Mouse (Mus musculus): ENCODE data around the gene Myh6.

The Myh6 gene

DNA sequence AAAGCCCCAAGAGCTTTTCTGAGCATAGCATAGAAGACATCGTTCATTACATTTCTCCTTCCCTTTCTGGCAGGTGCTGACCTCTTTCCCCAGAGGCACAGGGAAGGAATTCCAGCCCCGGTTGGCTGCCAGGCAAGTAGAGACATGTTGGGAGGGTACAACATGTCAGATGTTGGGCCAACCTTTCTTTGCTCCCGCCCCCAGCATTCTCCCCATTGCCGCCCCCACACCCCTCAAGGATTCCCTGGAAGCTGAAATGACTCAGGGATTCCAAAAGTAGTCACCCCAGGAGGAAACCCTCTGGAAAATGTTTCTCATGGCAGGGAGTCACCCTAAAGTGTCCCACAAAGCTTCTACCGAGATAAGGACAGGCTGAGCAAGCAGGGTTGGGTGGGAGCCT lies 36.9 kb downstream of the Myh6 start:
- no peak for DNase-seq

DNA sequence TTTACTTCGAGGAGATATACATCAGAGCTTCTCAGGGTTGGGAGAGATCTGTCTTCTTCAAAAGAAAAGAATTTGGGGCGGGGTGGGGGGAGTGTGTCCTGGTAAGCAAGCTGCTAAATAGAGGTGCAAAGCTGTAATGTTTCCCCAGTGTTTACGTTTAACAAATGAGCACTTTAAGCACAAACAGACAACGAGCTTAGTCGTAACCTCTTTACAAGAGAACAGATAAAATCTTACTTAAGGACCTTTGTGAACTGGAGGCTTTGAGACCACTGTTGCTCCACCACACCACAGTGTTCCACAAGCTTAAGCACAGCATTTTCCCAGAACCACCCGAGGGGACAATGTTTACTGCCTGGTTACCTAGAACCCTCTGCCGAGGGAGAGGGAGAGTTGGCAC lies 39.4 kb downstream of the Myh6 start:
- DNase-seq, result no peak

DNA sequence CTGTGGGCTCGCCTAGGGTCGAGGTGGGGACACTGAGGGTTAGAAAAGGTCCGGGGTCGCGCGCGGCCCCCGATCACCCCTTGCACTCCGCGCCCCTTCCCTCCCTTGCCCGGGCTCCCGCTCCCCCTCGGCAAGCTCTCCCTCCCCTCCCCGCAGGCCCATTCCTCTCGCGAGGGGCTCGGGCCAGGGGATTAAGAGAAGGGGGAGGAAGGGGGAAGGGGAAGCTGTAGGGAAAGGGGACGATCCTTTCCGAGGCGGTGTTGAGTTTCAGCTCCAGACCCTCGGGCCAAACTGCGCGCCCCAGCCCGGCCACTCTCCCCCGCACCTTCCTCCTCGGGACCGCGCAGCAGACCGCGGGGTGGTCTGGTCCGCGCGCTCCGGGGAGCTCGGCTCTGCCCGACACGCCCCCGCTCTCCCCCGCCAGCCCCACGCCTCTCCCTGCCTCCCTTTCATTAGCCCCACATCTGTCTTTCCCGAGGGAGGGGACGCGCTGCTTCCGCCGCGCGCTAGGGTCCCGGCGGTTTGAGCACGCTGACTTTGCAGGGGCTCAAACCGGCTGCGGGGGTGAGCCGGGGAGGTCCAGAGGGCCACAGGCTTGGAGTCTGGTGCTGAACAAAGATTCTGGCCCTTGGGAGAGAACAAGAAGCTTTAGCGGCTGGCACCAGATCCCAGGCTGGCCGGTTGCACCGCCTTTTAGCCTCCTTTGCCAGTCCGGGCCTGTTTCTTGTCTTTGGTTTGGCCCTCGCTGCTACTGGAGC lies 40.1 kb downstream of the Myh6 start:
- DNase-seq, result peak; percentile 21 to 26

DNA sequence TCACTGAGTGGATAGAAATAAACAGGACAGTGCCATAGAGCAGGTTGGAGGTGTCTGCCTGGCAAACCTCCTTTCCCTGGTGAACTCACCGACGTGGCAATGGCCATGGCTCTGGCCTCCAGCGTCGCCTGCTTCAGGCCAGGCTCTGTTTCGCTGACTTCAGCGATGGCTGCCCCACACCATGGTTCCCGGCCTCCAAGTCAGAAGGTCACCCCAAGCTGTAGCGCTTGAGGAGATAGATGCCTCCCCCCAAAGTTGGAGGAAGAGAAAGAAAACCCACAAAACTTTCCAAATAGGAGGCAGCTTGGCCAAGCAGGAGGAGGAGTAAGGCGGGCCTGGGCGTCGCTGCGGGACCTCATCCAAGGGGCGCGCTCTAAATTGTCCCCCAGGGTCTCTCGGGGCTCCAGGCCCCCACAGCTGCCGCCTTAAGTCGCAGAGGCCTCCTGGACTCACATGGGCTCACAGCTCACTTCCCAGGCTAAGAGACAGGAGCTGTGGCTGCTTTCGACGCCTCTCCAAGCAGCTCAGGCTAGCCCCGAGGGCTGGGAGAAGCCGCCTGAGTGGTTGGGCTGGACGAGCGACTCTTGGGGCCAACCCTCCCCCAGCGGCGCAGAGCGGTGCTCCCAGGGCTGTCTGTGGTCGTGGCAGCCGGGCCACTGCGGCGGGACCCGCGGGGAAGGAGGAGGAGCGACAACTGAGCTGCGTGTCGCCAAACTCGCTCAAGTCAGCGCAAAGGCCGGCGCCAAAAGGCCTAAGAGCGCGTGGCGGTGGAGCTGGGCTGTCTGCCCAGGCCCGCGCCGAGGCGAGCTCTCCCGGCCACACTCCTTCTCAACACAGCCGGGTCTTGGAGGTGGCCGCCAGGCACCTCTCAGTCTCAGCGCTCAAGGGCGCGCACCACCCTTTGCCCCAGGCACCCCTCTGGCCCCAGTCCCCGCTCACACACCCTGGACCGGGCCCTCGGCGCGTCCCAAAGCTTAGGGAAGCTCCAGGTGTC lies 41.1 kb downstream of the Myh6 start, which contains the start of gene Efs:
Efs (minus strand) TSS at position 778 of the 994 bp plus-strand sequence.
- DNase-seq, result peak; percentile 41 to 57

DNA sequence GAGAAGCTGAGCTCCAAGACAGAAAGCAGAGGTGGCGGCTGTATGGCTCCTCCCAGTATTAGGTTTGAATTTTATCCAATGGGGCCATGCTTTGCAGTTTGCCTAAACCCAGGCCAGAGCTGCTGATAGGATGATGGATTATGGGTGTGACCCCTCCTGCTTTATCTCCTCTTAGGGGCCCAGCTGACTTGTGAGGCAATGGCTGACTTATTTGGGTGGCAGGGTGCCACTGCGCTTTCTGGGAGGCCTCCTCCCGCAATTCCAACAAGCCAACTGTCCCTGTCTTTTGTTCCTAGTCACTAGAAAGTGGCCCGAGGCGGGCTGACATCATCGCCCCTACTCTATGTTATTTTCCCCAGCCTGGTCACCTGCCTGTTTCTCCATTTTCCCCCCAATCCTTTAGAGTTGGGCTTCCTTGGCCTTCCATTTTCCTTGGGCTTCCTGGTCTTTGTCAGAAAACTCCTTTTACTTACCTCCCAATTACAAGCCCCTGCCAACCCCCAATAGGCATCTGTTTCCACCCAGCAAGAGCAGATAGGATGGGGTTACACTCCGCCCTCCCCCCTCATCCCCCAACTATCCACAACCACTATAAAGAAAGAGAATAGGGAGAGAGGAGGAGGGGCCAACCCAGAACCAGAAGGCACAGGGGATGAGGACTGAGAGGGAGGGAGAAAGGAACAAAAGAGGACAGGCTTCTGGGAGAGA lies 41.9 kb downstream of the Myh6 start:
- DNase-seq, result peak; percentile 52 to 53

DNA sequence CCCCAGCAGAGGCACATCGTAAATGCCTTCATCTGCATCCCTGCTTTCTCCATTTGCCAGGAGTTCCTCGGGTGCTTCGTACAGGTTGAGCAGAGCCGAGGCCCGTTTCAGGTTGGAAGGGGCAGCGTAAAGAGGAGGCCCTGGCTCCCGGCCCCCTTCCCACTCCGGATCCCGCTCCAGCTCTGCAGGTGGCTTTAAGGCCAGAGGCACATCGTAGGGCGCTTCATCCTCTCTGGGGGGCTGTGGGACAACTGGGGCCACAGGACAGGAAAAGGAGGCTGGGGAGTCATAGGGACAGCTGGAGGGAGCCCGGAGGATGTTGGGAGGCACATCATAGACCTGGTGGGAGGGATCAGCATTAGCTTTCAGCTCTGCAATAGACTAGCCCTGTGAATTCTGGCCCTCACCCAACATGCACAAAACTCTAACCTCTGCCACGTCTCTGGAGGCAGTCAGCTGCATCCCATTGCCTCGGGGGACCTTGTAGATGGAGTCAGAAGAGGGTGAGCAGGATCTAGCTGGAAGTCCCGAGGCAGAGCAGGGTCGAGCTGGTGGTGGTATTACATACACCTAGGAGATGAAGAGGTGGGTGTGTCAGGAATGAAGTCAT lies 46.5 kb downstream of the Myh6 start:
- no peak for DNase-seq

DNA sequence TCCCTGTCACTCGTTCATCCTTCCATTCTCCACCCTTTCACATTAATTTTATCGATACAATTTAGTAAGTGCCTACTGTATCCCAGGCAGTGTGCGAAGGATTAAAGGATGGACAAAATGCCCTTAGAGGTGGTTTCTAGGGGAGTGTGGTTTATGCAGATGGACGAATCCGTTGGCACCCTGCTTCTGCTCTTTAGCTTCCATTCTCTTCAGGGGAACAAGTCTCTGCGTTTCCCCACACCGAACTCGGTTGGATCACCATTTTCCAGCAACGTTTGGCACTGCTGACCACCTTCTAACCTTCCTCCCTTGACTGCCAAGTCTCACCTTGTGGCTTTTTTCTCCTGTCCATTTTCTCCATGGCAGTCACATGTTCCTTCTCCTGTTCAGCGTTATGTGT lies 53.4 kb downstream of the Myh6 start:
- no peak for DNase-seq

DNA sequence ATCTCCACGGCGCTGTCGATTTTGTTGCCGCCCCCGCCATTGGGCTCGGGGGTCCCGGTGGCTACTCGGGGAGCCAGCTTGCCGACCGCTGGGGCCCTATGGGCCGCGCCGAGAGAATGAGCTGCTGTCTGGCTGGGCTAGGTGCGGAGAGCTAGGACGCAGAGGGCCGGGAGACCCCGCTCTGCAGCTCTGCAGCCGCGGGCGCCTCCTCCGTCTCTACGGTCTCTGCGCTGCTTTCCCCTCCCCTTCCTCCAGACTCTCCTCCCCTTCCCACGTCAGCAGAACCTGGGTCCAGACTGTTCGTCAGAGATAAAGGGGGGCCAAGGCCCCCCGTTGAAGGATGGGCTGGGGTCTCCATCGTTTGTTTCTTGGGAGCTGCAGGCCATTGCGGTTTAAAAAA lies 53.8 kb downstream of the Myh6 start, which contains the start of gene Slc22a17:
Slc22a17 (minus strand) TSS at position 247 of the 400 bp plus-strand sequence.
- peak; percentile 67 to 70 for DNase-seq

DNA sequence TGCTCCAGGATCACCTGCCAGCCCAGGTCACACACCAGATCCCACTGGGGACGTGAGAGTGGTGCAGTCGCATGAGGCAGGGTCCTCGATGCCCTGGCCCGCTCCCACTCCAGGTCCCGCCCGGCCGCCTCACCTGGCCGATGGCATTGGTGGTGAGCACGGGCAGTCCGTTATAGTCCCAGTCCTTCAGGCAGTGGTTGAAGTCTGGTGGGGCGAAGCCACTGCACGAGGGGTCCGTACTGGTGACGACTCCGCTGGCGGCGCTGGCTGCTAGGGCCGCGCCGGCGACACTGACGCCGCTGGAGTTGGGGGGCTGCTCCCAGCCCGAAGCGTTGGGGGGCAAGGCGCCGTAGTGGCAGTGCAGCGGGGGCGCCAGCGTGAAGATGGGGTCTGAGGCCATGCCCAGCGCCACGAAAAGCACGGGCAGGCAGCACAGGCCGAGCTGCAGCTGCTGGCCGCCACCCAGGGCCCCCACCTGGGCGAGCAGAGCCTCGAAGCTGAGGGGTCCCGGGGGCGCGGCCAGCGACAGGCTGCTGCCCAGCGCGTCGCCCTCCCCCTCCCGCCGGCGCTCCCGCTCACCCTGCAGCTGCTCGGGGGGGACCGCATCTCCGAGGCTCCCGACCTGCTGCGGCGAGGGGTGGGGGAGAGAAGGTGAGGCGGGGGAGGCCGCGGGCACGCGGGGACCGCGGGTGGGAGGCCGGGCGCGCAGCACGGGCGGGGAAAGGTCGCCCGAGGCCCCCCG lies 54.4 kb downstream of the Myh6 start:
- no peak for DNase-seq

DNA sequence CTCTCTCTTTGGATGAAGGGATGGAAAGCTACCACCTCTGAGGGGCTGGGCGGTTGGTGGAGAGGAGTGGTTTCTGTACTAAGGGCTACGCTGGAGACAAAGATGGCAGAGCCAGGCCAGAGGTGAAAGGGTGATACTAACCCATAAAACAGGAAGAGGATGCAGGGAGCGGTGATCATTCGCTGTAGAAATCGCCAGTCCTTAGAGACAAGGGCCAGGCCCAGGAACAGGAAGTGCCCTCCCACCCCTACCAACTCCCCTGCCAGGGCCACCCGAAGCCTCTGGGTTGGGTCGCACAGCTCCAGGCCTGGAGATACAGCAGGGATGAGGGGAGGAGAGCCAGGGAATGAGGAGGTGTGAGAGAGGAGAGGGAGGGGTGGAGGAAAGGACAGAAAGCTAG lies 58.0 kb downstream of the Myh6 start:
- no peak for DNase-seq

DNA sequence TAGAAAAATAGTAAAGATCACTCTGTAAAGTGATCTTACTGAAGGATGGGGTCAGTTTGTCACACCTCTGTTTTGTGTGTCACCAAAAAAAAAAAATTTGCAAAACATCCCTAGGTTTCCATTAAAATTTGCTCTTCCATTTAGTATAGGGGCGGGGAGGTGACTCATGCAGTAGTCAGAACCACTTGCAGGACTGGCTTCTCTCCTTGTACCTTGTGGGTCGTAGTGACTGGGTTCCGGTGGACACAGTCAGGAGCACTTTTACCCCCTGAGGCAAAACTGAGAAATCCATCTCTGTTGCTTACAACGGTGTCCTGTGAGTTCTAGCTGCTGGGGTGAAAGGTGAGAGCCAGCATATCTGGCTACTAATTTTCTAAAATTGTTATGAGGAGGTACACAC lies 63.1 kb downstream of the Myh6 start:
- no peak for DNase-seq

DNA sequence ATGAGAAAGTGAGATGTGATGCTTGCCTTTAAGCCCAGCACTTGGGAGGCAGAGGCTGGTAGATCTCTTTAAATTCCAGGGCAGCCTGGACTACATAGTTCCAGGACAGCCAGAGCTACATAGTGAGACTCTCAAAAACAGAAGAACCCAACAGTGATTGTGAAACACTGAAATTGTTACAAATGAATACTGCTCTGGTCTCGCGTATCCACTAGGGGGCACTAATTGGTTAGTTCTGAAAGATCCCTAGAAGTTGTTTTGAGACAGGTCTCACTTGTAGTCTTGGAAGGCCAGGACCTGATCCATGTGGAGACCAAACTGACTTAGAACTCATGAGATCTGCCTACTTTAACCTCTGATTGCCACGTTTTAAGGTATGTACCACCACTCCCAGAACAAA lies 66.3 kb downstream of the Myh6 start:
- DNase-seq, result peak; percentile 70 to 79

DNA sequence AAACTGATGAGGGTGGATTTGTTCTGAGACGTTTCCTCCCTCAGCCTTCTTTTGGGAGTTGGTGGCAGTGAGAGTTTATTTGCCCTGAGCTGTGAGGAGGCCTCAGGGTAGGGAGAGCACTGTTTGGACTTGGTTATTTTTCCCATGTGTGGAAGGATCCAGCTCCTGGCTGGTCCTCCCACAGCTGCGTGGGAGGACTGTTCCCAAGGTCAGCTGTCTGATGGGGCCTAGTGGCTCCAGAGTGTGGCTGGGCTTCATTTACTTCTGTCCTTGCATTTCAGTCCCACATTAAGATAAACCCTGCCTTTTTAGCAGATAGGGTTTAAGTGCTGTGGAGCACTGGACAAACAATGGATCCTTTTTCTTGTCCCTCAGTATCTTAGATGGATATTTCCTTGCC lies 69.3 kb downstream of the Myh6 start:
- DNase-seq, result no peak

DNA sequence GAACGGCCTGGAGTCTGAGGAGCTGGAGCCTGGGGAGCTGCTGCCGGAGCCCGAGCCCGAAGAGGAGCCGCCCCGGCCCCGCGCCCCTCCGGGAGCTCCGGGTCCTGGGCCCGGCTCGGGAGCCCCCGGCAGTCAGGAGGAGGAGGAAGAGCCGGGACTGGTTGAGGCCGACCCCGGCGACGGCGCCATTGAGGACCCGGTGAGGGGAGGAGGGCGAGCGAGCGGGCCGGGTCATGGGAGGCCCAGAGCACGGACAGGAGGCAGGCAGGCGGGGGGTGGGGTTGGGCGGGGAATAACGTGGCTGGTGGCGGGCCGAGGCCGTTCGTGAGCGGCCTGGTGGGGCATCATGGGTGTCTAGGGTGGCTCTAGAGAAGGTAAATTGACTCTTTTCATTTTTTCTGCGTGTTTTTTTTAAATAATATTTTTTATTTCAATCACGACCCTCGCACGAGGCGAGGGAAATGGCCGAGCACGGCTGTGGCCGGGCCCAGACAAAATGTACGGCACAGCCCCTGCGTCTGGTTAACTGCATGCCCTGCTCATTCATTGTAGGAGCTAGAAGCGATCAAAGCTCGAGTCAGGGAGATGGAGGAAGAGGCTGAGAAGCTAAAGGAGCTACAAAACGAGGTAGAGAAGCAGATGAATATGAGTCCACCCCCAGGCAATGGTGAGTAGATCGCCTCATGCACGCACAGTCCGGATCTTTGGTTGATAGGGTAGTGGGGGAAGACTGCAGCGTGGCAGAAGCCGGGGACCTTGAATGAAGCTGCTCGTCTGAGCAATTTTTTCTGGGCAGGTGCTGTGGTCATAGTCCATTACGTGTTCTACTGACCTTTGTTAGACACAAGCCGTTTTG lies 72.2 kb downstream of the Myh6 start:
- peak; percentile 64 to 70 for DNase-seq

DNA sequence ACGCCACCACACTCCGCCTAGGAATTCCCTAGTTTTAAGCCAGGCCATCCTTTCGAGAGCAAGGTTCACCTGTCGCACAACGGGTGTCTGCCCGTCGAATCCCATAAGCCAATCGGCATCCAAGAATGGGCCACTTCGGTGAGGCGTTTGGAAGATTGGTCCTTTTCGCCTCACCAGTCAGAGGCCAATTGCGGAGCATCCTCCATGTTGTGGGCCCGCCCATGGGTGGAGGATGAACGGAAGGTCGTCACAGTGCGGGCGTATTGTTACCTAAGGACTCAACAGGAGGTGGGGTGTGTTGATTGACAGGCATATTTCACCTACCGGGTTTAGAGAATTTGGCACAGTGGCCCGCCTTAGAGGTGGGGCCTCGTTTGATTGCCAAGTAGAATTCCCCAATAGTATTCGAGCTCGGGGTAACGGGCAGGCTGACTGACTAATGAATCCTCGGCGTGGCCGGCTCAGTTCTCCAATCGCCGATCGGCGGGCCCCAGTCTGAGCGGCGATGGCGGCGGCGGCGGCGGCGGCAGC lies 73.0 kb downstream of the Myh6 start:
- peak; percentile 99 for DNase-seq

DNA sequence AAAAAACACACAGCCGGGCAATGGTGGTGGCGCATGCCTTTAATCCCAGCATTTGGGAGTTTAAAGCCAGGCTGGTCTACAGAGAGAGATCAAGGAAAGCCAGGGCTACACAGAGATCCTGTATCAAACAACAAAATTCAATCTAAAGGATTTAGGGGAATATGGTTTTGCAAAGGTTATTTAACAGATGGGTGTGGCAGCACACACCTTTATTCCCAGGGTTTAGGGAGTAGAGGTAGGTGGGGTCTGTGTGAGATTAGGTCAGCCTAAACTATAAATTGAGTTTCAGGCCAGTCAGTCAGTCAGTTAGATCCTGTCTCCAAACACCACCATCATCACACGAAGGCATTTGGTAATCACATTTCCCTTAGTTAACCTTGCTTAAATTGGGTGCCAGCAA lies 74.5 kb downstream of the Myh6 start, which contains the start of gene Pabpn1:
Pabpn1 (plus strand) TSS at position 301 of the 400 bp plus-strand sequence.
- DNase-seq, result no peak

All from lung, adult 18-20 months (tissue).